Mouse (Mus musculus): ENCODE data around the gene Gm6592. TPM values are rescaled to one million over a fixed set of nuclear protein-coding genes. Genes with fewer than 3 reads are reported as not detected.
"Not testable (repeated sequence)": the region's sequence is repeated elsewhere in the genome, so short reads cannot be mapped to it uniquely, and the experiment has no call there.

Gene Gm6592
- polyA plus RNA-seq (2015; fragmentation: Nextera tagmentation; extraction: Ambion mirVana): not detected in 2 replicates

GRCm38 (mm10) chrX:8843694-8844093 lies at the start of gene Gm6592:
Gm6592 (plus strand) TSS chrX:8843994.
- 15% methylated on average over 1 of the region's 1 CpGs for WGBS (ENCODE audit: insufficient replicate concordance)
- Histone ChIP-seq H3K9me3 (replicated peaks) (no peaks in the 10 kb centered on the region), H3K4me2 (no peak within 1 kb of the TSS), H3K27ac (replicated peaks) (no peak within 1 kb of the TSS), H3K4me1 (replicated peaks) (no peaks in the 10 kb centered on the region), H3K9ac (no peak within 1 kb of the TSS), H3K36me3 (replicated peaks) (no peaks in the 10 kb centered on the region), H3K27me3 (no peaks in the 10 kb centered on the region), H3K4me3 (replicated peaks) (no peak within 1 kb of the TSS)
- ATAC-seq (ENCODE audit: insufficient read depth): no peak

DNA sequence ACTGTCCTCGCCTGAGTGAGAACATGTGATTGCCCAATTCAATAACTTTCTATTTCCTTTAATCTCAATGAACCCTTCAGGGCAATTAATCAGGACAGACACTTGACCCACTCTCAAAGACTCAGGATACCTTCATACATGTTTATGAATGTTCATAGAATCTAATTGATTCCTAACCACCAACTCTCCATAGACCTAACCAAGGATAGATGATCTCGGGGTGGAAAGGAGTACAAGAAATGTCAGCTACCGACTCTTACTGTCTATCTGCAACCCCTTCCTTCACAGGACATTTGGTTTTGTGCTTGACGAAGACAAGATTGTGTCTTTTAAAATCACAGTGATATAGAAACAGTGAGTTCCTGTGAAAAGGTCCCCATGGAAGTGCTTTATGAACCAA lies 40.4 kb upstream of the Gm6592 start, which contains the start of gene Ssxb5:
Gene Ssxb5, plus strand, starts transcription at position 301 of the 400 bp plus-strand sequence.
- H3K9ac ChIP-seq; ATAC-seq (ENCODE audit: insufficient read depth); H3K4me3 ChIP-seq (replicated peaks); H3K27me3 ChIP-seq; H3K4me1 ChIP-seq (replicated peaks); H3K9me3 ChIP-seq (replicated peaks); H3K4me2 ChIP-seq; H3K27ac ChIP-seq (replicated peaks); H3K36me3 ChIP-seq (replicated peaks): not testable (repeated sequence)
- 50% methylated on average over 4 of the region's 4 CpGs for WGBS (ENCODE audit: insufficient replicate concordance)

GRCm38 (mm10) chrX:8832043-8832442 lies 11.8 kb upstream of the Gm6592 start:
- Histone ChIP-seq H3K4me2 (no peak overlapping the region), H3K36me3 (replicated peaks) (no peaks in the 10 kb centered on the region)
- no peak for ATAC-seq (ENCODE audit: insufficient read depth)

GRCm38 (mm10) chrX:8852486-8852885 lies 8.7 kb downstream of the Gm6592 start:
- Histone ChIP-seq H3K36me3 (replicated peaks) (no peaks in the 10 kb centered on the region), H3K9me3 (replicated peaks) (no peaks in the 10 kb centered on the region), H3K27ac (replicated peaks) (no peak overlapping the region), H3K4me3 (replicated peaks) (no peak overlapping the region), H3K27me3 (no peaks in the 10 kb centered on the region), H3K4me2 (no peak overlapping the region), H3K4me1 (replicated peaks) (no peaks in the 10 kb centered on the region), H3K9ac (no peak overlapping the region)
- no peak for ATAC-seq (ENCODE audit: insufficient read depth)
- WGBS (ENCODE audit: insufficient replicate concordance): 76% methylated on average over 10 of the region's 10 CpGs

More at GRCm38 (mm10) chrX:8832043-8832442, 11.8 kb upstream of the Gm6592 start:
- H3K27me3 ChIP-seq: no peaks in the 10 kb centered on the region
- H3K9ac ChIP-seq: no peak overlapping the region
- no peaks in the 10 kb centered on the region for H3K9me3 ChIP-seq (replicated peaks)
- no peak overlapping the region for H3K4me3 ChIP-seq (replicated peaks)
- no peaks in the 10 kb centered on the region for H3K4me1 ChIP-seq (replicated peaks)
- no peak overlapping the region for H3K27ac ChIP-seq (replicated peaks)

GRCm38 (mm10) chrX:8864331-8864730 lies 20.5 kb downstream of the Gm6592 start:
- H3K27ac ChIP-seq (replicated peaks); H3K9me3 ChIP-seq (replicated peaks); ATAC-seq (ENCODE audit: insufficient read depth); H3K9ac ChIP-seq; H3K4me3 ChIP-seq (replicated peaks); H3K4me2 ChIP-seq; H3K27me3 ChIP-seq; H3K4me1 ChIP-seq (replicated peaks); H3K36me3 ChIP-seq (replicated peaks): not testable (repeated sequence)
- 13% methylated on average over 3 of the region's 3 CpGs for WGBS (ENCODE audit: insufficient replicate concordance)

- H3K4me2 ChIP-seq; H3K36me3 ChIP-seq (replicated peaks); H3K27ac ChIP-seq (replicated peaks); H3K4me3 ChIP-seq (replicated peaks); H3K9ac ChIP-seq; ATAC-seq (ENCODE audit: insufficient read depth); H3K9me3 ChIP-seq (replicated peaks); H3K4me1 ChIP-seq (replicated peaks); H3K27me3 ChIP-seq: not testable (repeated sequence)
- 51% methylated on average over 3 of the region's 4 CpGs for WGBS (ENCODE audit: insufficient replicate concordance)
Measured at GRCm38 (mm10) chrX:8873953-8874352, 30.2 kb downstream of the Gm6592 start, which contains the start of gene Gm5751. Gm5751 (plus strand) TSS chrX:8874253.

- Histone ChIP-seq H3K4me3 (replicated peaks) (no peak overlapping the region), H3K27ac (replicated peaks) (no peak overlapping the region), H3K4me2 (no peak overlapping the region), H3K9ac (no peak overlapping the region), H3K4me1 (replicated peaks) (no peaks in the 10 kb centered on the region), H3K36me3 (replicated peaks) (no peaks in the 10 kb centered on the region), H3K9me3 (replicated peaks) (no peaks in the 10 kb centered on the region), H3K27me3 (no peaks in the 10 kb centered on the region)
- WGBS (ENCODE audit: insufficient replicate concordance): 50% methylated on average over 4 of the region's 4 CpGs
- ATAC-seq (ENCODE audit: insufficient read depth): no peak
Measured at GRCm38 (mm10) chrX:8884336-8884735, 40.5 kb downstream of the Gm6592 start.

- H3K9ac ChIP-seq: no peak overlapping the region
- H3K4me3 ChIP-seq (replicated peaks): no peak overlapping the region
- ATAC-seq (ENCODE audit: insufficient read depth): no peak
- no peaks in the 10 kb centered on the region for H3K36me3 ChIP-seq (replicated peaks)
- H3K4me2 ChIP-seq: peak overlapping the region; percentile 57
- H3K27me3 ChIP-seq: peaks cover 36% of the 10 kb centered on the region
- no peak overlapping the region for H3K27ac ChIP-seq (replicated peaks)
- H3K4me1 ChIP-seq (replicated peaks): no peaks in the 10 kb centered on the region
- H3K9me3 ChIP-seq (replicated peaks): no peaks in the 10 kb centered on the region
- 33% methylated on average over 4 of the region's 9 CpGs for WGBS (ENCODE audit: insufficient replicate concordance)
Measured at GRCm38 (mm10) chrX:8891975-8892342, 48.2 kb downstream of the Gm6592 start.

- Histone ChIP-seq H3K27me3 (peaks cover 36% of the 10 kb centered on the region), H3K9ac (no peak within 1 kb of the TSS), H3K9me3 (replicated peaks) (no peaks in the 10 kb centered on the region), H3K4me1 (replicated peaks) (no peaks in the 10 kb centered on the region), H3K4me2 (peak within 1 kb of the TSS; percentile 57), H3K36me3 (replicated peaks) (no peaks in the 10 kb centered on the region), H3K4me3 (replicated peaks) (peak within 1 kb of the TSS; percentile 46), H3K27ac (replicated peaks) (no peak within 1 kb of the TSS)
- peak; percentile 72 for ATAC-seq (ENCODE audit: insufficient read depth)
- 15% methylated on average over 61 of the region's 95 CpGs for WGBS (ENCODE audit: insufficient replicate concordance)
Measured at GRCm38 (mm10) chrX:8892343-8893155, 48.8 kb downstream of the Gm6592 start, which contains the start of gene B630019K06Rik. B630019K06Rik (plus strand) TSS chrX:8892382.

DNA sequence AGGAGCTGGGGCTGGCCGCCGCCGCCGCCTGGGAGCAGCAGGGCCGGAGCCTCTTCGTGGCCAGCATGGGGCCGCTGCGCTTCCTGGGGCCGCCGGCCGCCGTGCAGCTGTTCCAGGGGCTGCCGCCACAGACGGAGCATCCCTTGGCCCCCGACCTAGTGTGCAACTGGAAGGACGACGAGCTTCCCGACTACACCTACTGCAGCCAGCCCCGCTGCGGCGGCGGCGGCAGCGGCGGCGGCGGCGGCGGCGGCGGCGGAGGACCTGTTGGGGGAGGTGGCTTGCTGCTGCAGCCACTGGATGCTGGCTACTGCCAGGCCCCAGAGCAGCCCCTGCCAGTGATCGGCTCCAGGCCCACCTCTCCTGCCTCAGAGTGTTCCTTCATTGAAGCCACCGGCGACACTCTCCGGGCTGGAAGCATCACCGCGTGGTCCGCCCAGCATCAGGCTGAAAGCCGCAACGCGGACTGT lies 49.4 kb downstream of the Gm6592 start:
- no peak overlapping the region for H3K27ac ChIP-seq (replicated peaks)
- no peak for ATAC-seq (ENCODE audit: insufficient read depth)

More for the DNA sequence above, 49.4 kb downstream of the Gm6592 start:
- Histone ChIP-seq H3K27me3 (peaks cover 36% of the 10 kb centered on the region), H3K9ac (no peak overlapping the region), H3K36me3 (replicated peaks) (no peaks in the 10 kb centered on the region), H3K4me2 (peak overlapping the region; percentile 57), H3K4me3 (replicated peaks) (peak overlapping the region; percentile 46), H3K4me1 (replicated peaks) (no peaks in the 10 kb centered on the region), H3K9me3 (replicated peaks) (no peaks in the 10 kb centered on the region)
- WGBS (ENCODE audit: insufficient replicate concordance): 16% methylated on average over 29 of the region's 42 CpGs

Data from liver, embryonic 15.5 days (tissue).